Mouse (Mus musculus) ES-E14 (cell line): ENCODE results near the gene Ergic1. TPM values are rescaled to one million over a fixed set of nuclear protein-coding genes. Genes with fewer than 3 reads are reported as not detected.

Experiments used
- DNase-seq: peaks from one replicate; pipeline ENCODE4 v3.0.0-alpha.2; 2013; ENCODE audit warnings: low read depth, low spot score
- H3K27ac ChIP-seq: 2 replicates; pipeline ENCODE4 v1.5.1; 2012; ENCODE audit warnings: low read depth, mild to moderate bottlenecking, low read length, moderate library complexity, mixed read lengths; ENCODE audit not compliant: poor library complexity, insufficient read depth, severe bottlenecking
- H3K36me3 ChIP-seq: 2 replicates; pipeline ENCODE4 v1.6.1; 2012; ENCODE audit warnings: mild to moderate bottlenecking, low read length, moderate library complexity, mixed read lengths; ENCODE audit not compliant: control insufficient read depth, poor library complexity, insufficient read depth, severe bottlenecking
- H3K4me1 ChIP-seq, 2 experiments: fragments of 150-350 bp in 1 of 2; sonication (generic) in 1 of 2; 2 replicates each; pipeline ENCODE4 v1.6.1; 2012; ENCODE audit warnings: low read length in 2 of 2, mild to moderate bottlenecking in 1 of 2, mixed read lengths in 1 of 2; ENCODE audit not compliant: control insufficient read depth in 2 of 2, insufficient read depth in 2 of 2, poor library complexity in 1 of 2
- H3K4me3 ChIP-seq, 2 experiments: fragments of 150-350 bp in 1 of 2; sonication (generic) in 1 of 2; 2 replicates each; pipeline ENCODE4 v1.5.1; 2012; ENCODE audit warnings: low read length in 2 of 2, low read depth in 1 of 2, mild to moderate bottlenecking in 1 of 2, mixed read lengths in 1 of 2; ENCODE audit not compliant: insufficient read depth in 1 of 2, poor library complexity in 1 of 2, severe bottlenecking in 1 of 2
- H3K9ac ChIP-seq: 2 replicates; pipeline ENCODE4 v1.6.1; 2012; ENCODE audit warnings: low read depth, mild to moderate bottlenecking, low read length, mixed read lengths; ENCODE audit not compliant: poor library complexity, insufficient read depth, severe bottlenecking
- H3K9me3 ChIP-seq: fragments of 150-350 bp; sonication (generic); 2 replicates; pipeline ENCODE4 v1.6.1; 2012; ENCODE audit warnings: low read depth, mild to moderate bottlenecking, low read length; ENCODE audit not compliant: control insufficient read depth, insufficient read depth
- CHD2 ChIP-seq: IDR thresholded peaks from 2 replicates; pipeline ENCODE4 v1.6.1; 2014; ENCODE audit warnings: mild to moderate bottlenecking, low read depth, low read length, inconsistent platforms
- HCFC1 ChIP-seq: IDR thresholded peaks from 2 replicates; pipeline ENCODE4 v1.6.1; 2012; ENCODE audit warnings: low read length, inconsistent platforms, borderline replicate concordance; ENCODE audit not compliant: insufficient read depth
- MAFK ChIP-seq: IDR thresholded peaks from 2 replicates; pipeline ENCODE4 v1.6.1; 2014; ENCODE audit warnings: mild to moderate bottlenecking, low read depth, low read length, inconsistent platforms; ENCODE audit not compliant: insufficient read depth
- ZC3H11A ChIP-seq: IDR thresholded peaks from 2 replicates; pipeline ENCODE4 v1.6.1; 2012; ENCODE audit warnings: low read depth, mild to moderate bottlenecking, inconsistent platforms, low read length, borderline replicate concordance
- ZNF384 ChIP-seq: IDR thresholded peaks from 2 replicates; pipeline ENCODE4 v1.6.1; 2012; ENCODE audit warnings: low read depth, low read length, inconsistent platforms
- in situ Hi-C, 2 experiments: fragments of 600-800 bp; cut with MboI; formaldehyde crosslinking; loops; one replicate each; pipeline ENCODE4 v1.15.1; 2025; ENCODE audit warnings: low sequenced_read_pairs in 2 of 2, inconsistent platforms in 1 of 2; ENCODE audit not compliant: unreplicated experiment in 2 of 2
- total RNA-seq: library from RNA; depleted of rRNA; stranded (reverse); fragments of 300-350 nt; gene quantifications from 2 replicates; pipeline ENCODE4 v1.2.3, GENCODE M21; 2012

Gene Ergic1
- total RNA-seq, 1 experiment, result 97.5 TPM

- H3K9ac ChIP-seq, result no peak overlapping the region
- H3K27ac ChIP-seq, result no peak overlapping the region
- DNase-seq, result no peak
- TF ChIP-seq CHD2, result no peak
- TF ChIP-seq ZNF384, result no peak
- TF ChIP-seq HCFC1, result no peak
- no peak for TF ChIP-seq MAFK
- TF ChIP-seq ZC3H11A, result no peak
- no peaks in the 10 kb centered on the region for H3K9me3 ChIP-seq
- H3K4me1 ChIP-seq, result peaks cover 8 to 21% of the 10 kb centered on the region in 2 experiments; a peak in 3 of 4 replicates
- H3K4me3 ChIP-seq, result no peak overlapping the region
- H3K36me3 ChIP-seq, result no peaks in the 10 kb centered on the region; the same call in 1 of the 2 replicates
- in situ Hi-C loops, result no loop called here
Measured at GRCm38 (mm10) chr17:26594171-26594570, 32.9 kb downstream of the Ergic1 start.

GRCm38 (mm10) chr17:26594958-26595357 lies 33.7 kb downstream of the Ergic1 start:
- H3K27ac ChIP-seq, result peak overlapping the region; percentile 92; the same call in 1 of the 2 replicates
- no peak for DNase-seq
- no peaks in the 10 kb centered on the region; the same call in 1 of the 2 replicates for H3K36me3 ChIP-seq
- TF ChIP-seq MAFK, result no peak
- no peak for TF ChIP-seq HCFC1
- TF ChIP-seq CHD2, result no peak
- in situ Hi-C loops, result no loop called here
- no peak overlapping the region for H3K9ac ChIP-seq
- H3K9me3 ChIP-seq, result no peaks in the 10 kb centered on the region
- no peak overlapping the region for H3K4me3 ChIP-seq
- H3K4me1 ChIP-seq, result peaks cover 8 to 21% of the 10 kb centered on the region in 2 experiments; a peak in 3 of 4 replicates

GRCm38 (mm10) chr17:26595448-26596167 lies 34.3 kb downstream of the Ergic1 start:
- H3K9ac ChIP-seq, result no peak overlapping the region
- DNase-seq, result no peak
- H3K36me3 ChIP-seq, result no peaks in the 10 kb centered on the region; the same call in 1 of the 2 replicates
- in situ Hi-C loops, result no loop called here
- H3K4me3 ChIP-seq, result no peak overlapping the region
- TF ChIP-seq ZNF384 (no peak), ZC3H11A (no peak), HCFC1 (no peak), MAFK (no peak), CHD2 (no peak)
- H3K9me3 ChIP-seq, result no peaks in the 10 kb centered on the region
- peaks cover 8 to 23% of the 10 kb centered on the region in 2 experiments; a peak in 3 of 4 replicates for H3K4me1 ChIP-seq
- peak overlapping the region; percentile 92 for H3K27ac ChIP-seq

DNA sequence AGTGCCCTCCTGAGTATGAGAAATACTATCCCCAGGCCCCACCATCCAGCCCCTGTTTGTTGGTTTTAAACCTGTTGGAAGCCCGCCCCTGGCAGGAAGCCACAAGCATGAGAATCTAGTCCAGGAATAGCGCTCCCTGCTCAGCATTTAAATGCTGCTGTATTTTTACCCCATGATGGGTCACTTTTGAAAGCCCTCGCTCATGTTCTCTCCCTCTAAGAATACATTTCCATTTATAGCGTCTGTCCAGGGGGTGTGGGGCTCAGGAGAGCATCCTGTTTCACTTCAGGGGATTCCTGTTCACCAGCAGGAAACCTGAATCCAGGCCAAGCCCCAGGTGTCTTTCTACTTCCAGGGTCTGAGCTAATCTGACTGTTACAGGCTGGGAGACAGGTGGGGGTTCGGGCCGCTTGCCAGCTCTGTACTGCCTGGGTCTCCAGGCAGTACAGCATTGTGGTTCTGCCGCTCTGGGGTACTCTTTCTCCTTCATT lies 34.9 kb downstream of the Ergic1 start:
- no peaks in the 10 kb centered on the region; the same call in 1 of the 2 replicates for H3K36me3 ChIP-seq
- TF ChIP-seq ZC3H11A, result no peak
- TF ChIP-seq MAFK, result no peak
- TF ChIP-seq HCFC1, result no peak
- no peak for TF ChIP-seq ZNF384
- no peak for TF ChIP-seq CHD2
- peak overlapping the region in 1 of 2 experiments; percentile 1; a peak in 1 of 4 replicates for H3K4me3 ChIP-seq
- no peaks in the 10 kb centered on the region for H3K9me3 ChIP-seq
- in situ Hi-C loops, result no loop called here
- peak overlapping the region; percentile 92 for H3K27ac ChIP-seq
- no peak for DNase-seq
- no peak overlapping the region for H3K9ac ChIP-seq
- peaks cover 13 to 28% of the 10 kb centered on the region in 2 experiments for H3K4me1 ChIP-seq
